Mouse (Mus musculus) lung, adult 10 weeks (tissue): ENCODE measurements around the gene Cryl1. TPM values are rescaled to one million over a fixed set of nuclear protein-coding genes. Genes with fewer than 3 reads are reported as not detected.

Source experiments
- polyA plus RNA-seq: library from polyadenylated mRNA; stranded (reverse); fragments of 350-450 nt; fragmentation: Illumina TruSeq; extraction: RNeasy Lipid Tissue Mini Kit (QIAGEN cat#74804); gene quantifications from one replicate; pipeline ENCODE4 v1.2.3, GENCODE M21; 2014; ENCODE audit warnings: low read depth, low replicate concordance; ENCODE audit not compliant: insufficient read depth

The Cryl1 gene
- 18.6 TPM for polyA plus RNA-seq

DNA sequence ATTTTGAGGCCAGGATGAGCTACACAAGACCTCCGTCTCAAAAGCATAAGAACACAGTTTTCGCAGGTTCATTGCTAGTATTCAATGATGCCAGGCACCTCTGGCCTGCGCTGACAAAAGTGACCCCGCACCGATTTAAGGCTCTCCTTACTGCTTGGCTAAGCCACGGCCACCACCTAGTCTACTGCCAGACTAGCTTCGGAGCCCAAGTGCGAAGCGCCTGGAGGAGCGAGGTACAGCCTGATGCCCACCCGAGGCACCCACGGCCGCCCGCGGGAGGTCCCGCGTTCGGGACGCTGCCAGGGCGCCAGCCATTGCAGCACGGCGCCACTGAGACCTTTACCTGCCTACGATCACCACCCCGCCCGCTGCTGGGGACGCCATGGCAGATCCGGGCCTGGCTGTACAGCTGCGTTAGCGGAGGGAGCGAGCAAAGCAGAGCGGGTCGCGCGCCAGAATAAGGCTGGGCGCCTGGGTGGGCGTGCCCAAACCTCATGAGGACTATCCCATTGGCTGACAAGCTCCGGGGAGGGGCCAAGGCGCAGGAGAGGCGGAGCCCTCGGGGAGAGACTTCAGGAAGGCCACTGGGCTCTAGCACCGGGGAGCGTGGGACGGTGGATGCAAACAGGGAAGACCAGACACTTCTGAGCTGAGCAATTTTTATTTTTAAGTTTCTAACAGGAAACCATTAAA is at the start of gene Cryl1:
Cryl1 (minus strand) TSS at position 465 of the 693 bp plus-strand sequence.

GRCm38 (mm10) chr14:57423432-57424211 is 25.3 kb upstream of the Cryl1 start, which contains the start of gene Ift88:
Gene Ift88, plus strand, starts transcription at chr14:57424062.

Other genes with a start within 250 kb of the Cryl1 start
- gene Ift88, start 25.5 kb upstream of the Cryl1 start, polyA plus RNA-seq: 7.9 TPM
- gene Il17d, start 126.2 kb upstream of the Cryl1 start, polyA plus RNA-seq: 5.2 TPM
- 29.5 TPM for gene Eef1akmt1, start 173.1 kb upstream of the Cryl1 start, polyA plus RNA-seq